Mouse (Mus musculus): ENCODE data around the gene Hs1bp3. TPM values are rescaled to one million over a fixed set of nuclear protein-coding genes. Genes with fewer than 3 reads are reported as not detected.

Gene Hs1bp3
- total RNA-seq, 2 experiments from 2014 or later, result 7.2 to 11.0 TPM

GRCm38 (mm10) chr12:8336601-8337285, 23.5 kb downstream of the Hs1bp3 start:
- DNase-seq, result no peak

GRCm38 (mm10) chr12:8337286-8338060, 24.2 kb downstream of the Hs1bp3 start:
- DNase-seq, result peak; percentile 48

GRCm38 (mm10) chr12:8338491-8338890, 25.3 kb downstream of the Hs1bp3 start:
- no peak for DNase-seq

GRCm38 (mm10) chr12:8338918-8339317, 25.7 kb downstream of the Hs1bp3 start:
- DNase-seq, result no peak

- no peak for DNase-seq
Observed at GRCm38 (mm10) chr12:8339591-8340319, 26.5 kb downstream of the Hs1bp3 start.

- DNase-seq, result no peak
Observed at GRCm38 (mm10) chr12:8341008-8341407, 27.8 kb downstream of the Hs1bp3 start.

- DNase-seq, result no peak
Observed at GRCm38 (mm10) chr12:8343381-8343780, 30.1 kb downstream of the Hs1bp3 start.

- peak; percentile 63 for DNase-seq
Observed at GRCm38 (mm10) chr12:8344897-8345296, 31.7 kb downstream of the Hs1bp3 start.

GRCm38 (mm10) chr12:8345539-8345938, 32.3 kb downstream of the Hs1bp3 start:
- DNase-seq, result no peak

- DNase-seq, result no peak
Observed at GRCm38 (mm10) chr12:8347746-8348462, 34.7 kb downstream of the Hs1bp3 start.

GRCm38 (mm10) chr12:8348733-8349513, 35.7 kb downstream of the Hs1bp3 start:
- no peak for DNase-seq

- DNase-seq, result peak; percentile 66
Observed at GRCm38 (mm10) chr12:8351025-8351903, 38.0 kb downstream of the Hs1bp3 start.

GRCm38 (mm10) chr12:8353071-8353470, 39.8 kb downstream of the Hs1bp3 start:
- no peak for DNase-seq

- no peak for DNase-seq
Observed at GRCm38 (mm10) chr12:8354187-8354586, 41.0 kb downstream of the Hs1bp3 start.

- no peak for DNase-seq
Observed at GRCm38 (mm10) chr12:8355011-8355410, 41.8 kb downstream of the Hs1bp3 start.

- DNase-seq, result peak; percentile 78
Observed at GRCm38 (mm10) chr12:8357449-8357848, 44.2 kb downstream of the Hs1bp3 start.

- DNase-seq, result no peak
Observed at GRCm38 (mm10) chr12:8358344-8358966, 45.2 kb downstream of the Hs1bp3 start.

- DNase-seq, result no peak
Observed at GRCm38 (mm10) chr12:8359418-8360112, 46.3 kb downstream of the Hs1bp3 start.

GRCm38 (mm10) chr12:8361866-8362265, 48.6 kb downstream of the Hs1bp3 start:
- DNase-seq, result no peak

GRCm38 (mm10) chr12:8362400-8362799, 49.2 kb downstream of the Hs1bp3 start:
- DNase-seq, result no peak
